In the genomic region with DNA sequence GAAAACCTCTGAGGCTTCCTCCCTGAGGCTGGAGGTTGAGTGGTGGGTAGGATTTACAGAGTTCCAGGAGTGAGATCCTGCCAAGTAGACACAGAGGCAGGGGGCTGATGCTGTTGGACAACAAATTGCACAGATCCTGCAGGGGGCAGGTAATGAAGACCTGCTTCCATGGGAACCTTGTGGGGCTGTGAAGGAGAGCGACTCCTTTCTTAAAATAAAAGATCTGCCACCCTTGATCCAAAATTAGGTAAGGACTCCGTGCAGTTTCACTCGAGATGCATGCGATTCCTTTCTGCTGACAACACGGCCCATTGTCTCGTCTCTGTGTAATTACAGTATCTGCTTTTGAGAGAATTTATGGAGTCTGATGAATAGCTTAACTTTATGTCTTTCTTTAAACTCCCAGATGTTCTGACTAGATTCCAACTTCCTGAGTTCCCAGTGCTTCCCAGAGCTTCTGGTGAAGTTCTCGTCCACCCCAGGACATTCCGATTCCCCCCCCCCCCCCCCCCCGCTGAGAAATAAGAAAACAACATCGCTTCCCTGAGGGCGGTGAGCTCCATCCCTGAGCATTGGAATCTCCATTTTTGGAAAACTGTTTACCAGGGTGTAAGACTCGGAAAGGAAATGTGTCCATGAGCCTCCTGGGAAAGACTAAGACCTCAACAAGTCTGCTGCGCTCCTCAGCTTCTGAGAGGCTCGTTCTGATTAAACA, we compare ENCODE assay signal across 12 mouse cellular contexts. TPM values are rescaled to one million over a fixed set of nuclear protein-coding genes. Genes with fewer than 3 reads are reported as not detected.
A peak's percentile ranks its signal among the peaks of the same experiment; 100 is the strongest.
DNase-seq lines count a peak whose midpoint lies in the region; ATAC-seq and TF ChIP-seq lines count a peak whose summit lies in the region.
"Had no signal": no experiment of that assay in that cellular context is flagged by ENCODE, and none has a peak within 500 bp of the region (broad histone marks: within the 10 kb centered on the region; RNA-seq: fewer than 3 reads in every experiment).

No protein-coding gene starts in this region.

- H3K4me3 ChIP-seq in forebrain, postnatal 0 days (ENCODE audit: low read depth, low read length) = no peak overlapping the region
- no peak overlapping the region for H3K4me3 ChIP-seq in forebrain, embryonic 15.5 days
- H3K4me3 ChIP-seq in lung, embryonic 14.5 days (ENCODE audit: low read depth, low read length) = 0 out of 2 replicates have a peak overlapping the region, but pooled peaks have one; percentile 2
- peak overlapping the region; percentile 5; the same call in 1 of the 2 replicates for H3K4me3 ChIP-seq in heart, embryonic 13.5 days
- no peak overlapping the region for H3K4me3 ChIP-seq in olfactory bulb, adult 2 months (ENCODE audit: insufficient read depth, low read depth, low read length)
- H3K4me3 ChIP-seq: forebrain, embryonic 10.5 days; liver, embryonic 13.5 days had no signal

- ATAC-seq in forebrain, postnatal 0 days = no peak; the same call in 1 of the 2 replicates
- ATAC-seq in forebrain, embryonic 15.5 days (replicated peaks) = no peak
- no peak for ATAC-seq in lung, embryonic 14.5 days (ENCODE audit: insufficient read depth)
- ATAC-seq in heart, embryonic 13.5 days (ENCODE audit: extremely low read depth, insufficient number of reproducible peaks, low FRiP score, low TSS enrichment) = no peak
- no peak for ATAC-seq in inflammation-experienced regulatory T-cells, adult 6 months
- no peak for ATAC-seq in granulocyte monocyte progenitor cell, adult 5-6 weeks (replicated peaks; ENCODE audit: poor library complexity, severe bottlenecking)

- H3K9me3 ChIP-seq in forebrain, postnatal 0 days (ENCODE audit: low read length) = no peaks in the 10 kb centered on the region
- H3K9me3 ChIP-seq in forebrain, embryonic 15.5 days = no peaks in the 10 kb centered on the region
- H3K9me3 ChIP-seq in lung, embryonic 14.5 days (ENCODE audit: low read depth, low read length) = no peaks in the 10 kb centered on the region
- H3K9me3 ChIP-seq in heart, embryonic 13.5 days = peaks cover 8% of the 10 kb centered on the region; the same call in 1 of the 2 replicates
- H3K9me3 ChIP-seq: forebrain, embryonic 10.5 days; G1E; liver, embryonic 13.5 days had no signal

- no peaks in the 10 kb centered on the region for H3K27me3 ChIP-seq in forebrain, postnatal 0 days (ENCODE audit: insufficient read depth, low read length)
- no peaks in the 10 kb centered on the region for H3K27me3 ChIP-seq in forebrain, embryonic 15.5 days
- H3K27me3 ChIP-seq in lung, embryonic 14.5 days (ENCODE audit: insufficient read depth, low read length) = no peaks in the 10 kb centered on the region
- no peaks in the 10 kb centered on the region for H3K27me3 ChIP-seq in heart, embryonic 13.5 days (replicated peaks)

- no peak overlapping the region for H3K27ac ChIP-seq in forebrain, postnatal 0 days (ENCODE audit: low read depth, low read length)
- no peak overlapping the region; the same call in 1 of the 2 replicates for H3K27ac ChIP-seq in forebrain, embryonic 15.5 days (replicated peaks)
- H3K27ac ChIP-seq in lung, embryonic 14.5 days (ENCODE audit: low read depth) = no peak overlapping the region
- H3K27ac ChIP-seq in heart, embryonic 13.5 days (replicated peaks) = peak overlapping the region; percentile 55
- H3K27ac ChIP-seq in olfactory bulb, adult 2 months (ENCODE audit: insufficient read depth, low read depth, low read length) = peak overlapping the region; percentile 77
- H3K27ac ChIP-seq: forebrain, embryonic 10.5 days; liver, embryonic 13.5 days had no signal

- no peaks in the 10 kb centered on the region for H3K36me3 ChIP-seq in forebrain, postnatal 0 days (ENCODE audit: insufficient read depth)
- no peaks in the 10 kb centered on the region for H3K36me3 ChIP-seq in forebrain, embryonic 15.5 days
- no peaks in the 10 kb centered on the region for H3K36me3 ChIP-seq in lung, embryonic 14.5 days (ENCODE audit: insufficient read depth)
- no peaks in the 10 kb centered on the region for H3K36me3 ChIP-seq in heart, embryonic 13.5 days
- H3K36me3 ChIP-seq: forebrain, embryonic 10.5 days; G1E; liver, embryonic 13.5 days had no signal

- 47% methylated on average over 13 of the region's 14 CpGs for WGBS in forebrain, postnatal 0 days
- WGBS in forebrain, embryonic 15.5 days = 52% methylated on average over 12 of the region's 14 CpGs
- WGBS in lung, embryonic 14.5 days = 15% methylated on average over 14 of the region's 14 CpGs
- 21% methylated on average over 14 of the region's 14 CpGs for WGBS in heart, embryonic 13.5 days
- 12% methylated on average over 14 of the region's 14 CpGs for WGBS in olfactory bulb, adult 2 months

- no peak overlapping the region for H3K9ac ChIP-seq in forebrain, postnatal 0 days
- no peak overlapping the region for H3K9ac ChIP-seq in forebrain, embryonic 15.5 days (replicated peaks)
- no peak overlapping the region for H3K9ac ChIP-seq in lung, embryonic 14.5 days
- H3K9ac ChIP-seq in heart, embryonic 13.5 days = peak overlapping the region; percentile 55
- H3K9ac ChIP-seq: liver, embryonic 13.5 days had no signal

- DNase-seq in forebrain, postnatal 0 days = no peak
- DNase-seq in lung, embryonic 14.5 days = peak; percentile 31
- DNase-seq in lung, postnatal 10 days = no peak
- DNase-seq: liver, embryonic 13.5 days; midbrain, embryonic 14.5 days had no signal

- peak; percentile 3; the same call in 1 of the 2 replicates for TF ChIP-seq CTCF in forebrain, postnatal 0 days (IDR thresholded peaks at IDR 0.05; ENCODE audit: low read depth)
- 0 out of 2 replicates have a peak, but pooled peaks have one; percentile 3 for TF ChIP-seq CTCF in lung, embryonic 14.5 days (IDR thresholded peaks at IDR 0.05; ENCODE audit: low read depth)
- TF ChIP-seq CTCF in olfactory bulb, adult 2 months (IDR thresholded peaks at IDR 0.05; ENCODE audit: insufficient read depth, low read depth, low read length) = no peak

- no peak for TF ChIP-seq POLR2A in olfactory bulb, adult 2 months (IDR thresholded peaks at IDR 0.05; ENCODE audit: insufficient read depth, low read depth, low read length)

- H3K4me1 ChIP-seq in forebrain, postnatal 0 days (ENCODE audit: insufficient read depth) = no peaks in the 10 kb centered on the region
- 0 out of 2 replicates have a peak, but pooled peaks cover 3% of the 10 kb centered on the region for H3K4me1 ChIP-seq in forebrain, embryonic 15.5 days
- peaks cover 10% of the 10 kb centered on the region for H3K4me1 ChIP-seq in lung, embryonic 14.5 days (ENCODE audit: insufficient read depth)
- peaks cover 25% of the 10 kb centered on the region for H3K4me1 ChIP-seq in heart, embryonic 13.5 days
- H3K4me1 ChIP-seq in olfactory bulb, adult 2 months (ENCODE audit: control insufficient read depth, insufficient read depth, low read length) = peaks cover 11% of the 10 kb centered on the region

- no peak overlapping the region for H3K4me2 ChIP-seq in forebrain, postnatal 0 days (ENCODE audit: low read depth)
- H3K4me2 ChIP-seq in forebrain, embryonic 15.5 days (replicated peaks) = no peak overlapping the region
- peak overlapping the region; percentile 45 for H3K4me2 ChIP-seq in lung, embryonic 14.5 days
- H3K4me2 ChIP-seq in heart, embryonic 13.5 days = peak overlapping the region; percentile 54
- H3K4me2 ChIP-seq: liver, embryonic 13.5 days had no signal

RNA-seq across cellular contexts. Expression of gene Plekhg3, which starts 52.2 kb away (rescaled TPM):
- 4.1 and 6.2 TPM in 2 replicates for total RNA-seq in forebrain, postnatal 0 days (2014; rRNA removed)
- polyA plus RNA-seq in forebrain, postnatal 0 days (2015; fragmentation: Nextera tagmentation; extraction: Ambion mirVana) = 0.53 and 1.1 TPM in 2 replicates
- polyA plus RNA-seq in forebrain, embryonic 15.5 days (2015; fragmentation: Nextera tagmentation; extraction: Ambion mirVana) = 0.79 and 1.2 TPM in 2 replicates
- polyA plus RNA-seq in lung, embryonic 14.5 days (2014; fragmentation: Nextera tagmentation; extraction: Ambion mirVana) = 9.0 and 9.7 TPM in 2 replicates
- polyA plus RNA-seq in heart, embryonic 13.5 days (2015; fragmentation: Nextera tagmentation; extraction: Ambion mirVana) = 6.5 and 7.2 TPM in 2 replicates
- not detected in 2 replicates for polyA plus RNA-seq in olfactory bulb, adult 2 months (2012; ENCODE audit: insufficient read depth, insufficient read length, low replicate concordance, missing spikeins)
- 1 to 10 TPM; 1.9 to 3.5 (median 2.9) TPM for polyA plus RNA-seq in inflammation-experienced regulatory T-cells, adult 6 months (2017; shearing (Covaris generic))
- total RNA-seq in granulocyte monocyte progenitor cell, adult 5-6 weeks (2014; fragmentation: Nextera tagmentation) = 19.6 and 20.5 TPM in 2 replicates
- 13.3 and 15.6 TPM in 2 replicates for total RNA-seq in granulocyte monocyte progenitor cell, adult 5-6 weeks (2017)

Comparison
In these comparisons a context has a peak if more than half of its experiments do, and no peak if none do; other contexts are left out.
1. H3K27ac ChIP-seq: peak in heart, embryonic 13.5 days (single experiment) and olfactory bulb, adult 2 months (single experiment); none in forebrain, postnatal 0 days (single experiment), forebrain, embryonic 15.5 days (single experiment) and lung, embryonic 14.5 days (single experiment).
2. H3K4me2 ChIP-seq: peak in lung, embryonic 14.5 days (single experiment) and heart, embryonic 13.5 days (single experiment); none in forebrain, postnatal 0 days (single experiment) and forebrain, embryonic 15.5 days (single experiment).
3. H3K4me3 ChIP-seq: peak in lung, embryonic 14.5 days (single experiment) and heart, embryonic 13.5 days (single experiment); none in forebrain, postnatal 0 days (single experiment), forebrain, embryonic 15.5 days (single experiment) and olfactory bulb, adult 2 months (single experiment).